Mouse (Mus musculus) v-Abl transformed pro-B cells (cell line): ENCODE measurements around the gene Lhx8.

Experiments used
- in situ Hi-C, 2 experiments: fragments of 400-800 bp; cut with MboI; formaldehyde crosslinking; loops; one replicate each; pipeline ENCODE4 v1.15.1; 2025; ENCODE audit not compliant: unreplicated experiment in 2 of 2

The Lhx8 gene

GRCm38 (mm10) chr3:154268313-154268712, 62.1 kb downstream of the Lhx8 start:
- in situ Hi-C loops = no loop called here

- in situ Hi-C loops = no loop called here
Observed at GRCm38 (mm10) chr3:154257312-154257711, 73.1 kb downstream of the Lhx8 start.
